Mouse (Mus musculus): ENCODE data around the gene Atxn7l3.

Atxn7l3 gene

GRCm38 (mm10) chr11:102295598-102296471 lies 596 bp downstream of the Atxn7l3 start:
- CTCF ChIA-PET: interaction anchor here (1.1 kb wide), 1 partner anchor 9 kb away, joined by 3 read pairs; no protein-coding TSS in a partner anchor

GRCm38 (mm10) chr11:102294887-102295597 lies 1.4 kb downstream of the Atxn7l3 start:
- CTCF ChIA-PET: interaction anchor here (0.5 to 1.1 kb wide), 2 partner anchors 8 to 1345 kb away, joined by 3 read pairs; no protein-coding TSS in a partner anchor

- CTCF ChIA-PET: interaction anchor here (0.5 kb wide), 1 partner anchor 1346 kb away, joined by 3 read pairs; no protein-coding TSS in a partner anchor
Measured at GRCm38 (mm10) chr11:102294416-102294815, 2.0 kb downstream of the Atxn7l3 start.

- CTCF ChIA-PET: no interaction called here
Measured at GRCm38 (mm10) chr11:102293971-102294370, 2.5 kb downstream of the Atxn7l3 start.

GRCm38 (mm10) chr11:102291051-102291535 lies 5.3 kb downstream of the Atxn7l3 start:
- CTCF ChIA-PET: no interaction called here

- CTCF ChIA-PET: interaction anchor here (0.5 kb wide), 1 partner anchor 30 kb away, joined by 6 read pairs; the partner anchor contains the start of gene Ubtf
Measured at GRCm38 (mm10) chr11:102290141-102290540, 6.3 kb downstream of the Atxn7l3 start.

- CTCF ChIA-PET: interaction anchor here (0.5 kb wide), 1 partner anchor 30 kb away, joined by 6 read pairs; the partner anchor contains the start of gene Ubtf
Measured at GRCm38 (mm10) chr11:102289511-102290100, 6.8 kb downstream of the Atxn7l3 start.

- CTCF ChIA-PET: no interaction called here
Measured at GRCm38 (mm10) chr11:102288913-102289312, 7.5 kb downstream of the Atxn7l3 start.

GRCm38 (mm10) chr11:102288027-102288804 lies 8.2 kb downstream of the Atxn7l3 start:
- CTCF ChIA-PET: no interaction called here

- CTCF ChIA-PET: interaction anchor here (1.0 kb wide), 1 partner anchor 8 kb away, joined by 3 read pairs; no protein-coding TSS in a partner anchor
Measured at GRCm38 (mm10) chr11:102287485-102287884, 8.9 kb downstream of the Atxn7l3 start.

- CTCF ChIA-PET: interaction anchor here (0.5 to 0.8 kb wide), 4 partner anchors 18 to 327 kb away, joined by 3 to 15 read pairs (median 4); no protein-coding TSS in a partner anchor
Measured at GRCm38 (mm10) chr11:102285095-102285834, 11.2 kb downstream of the Atxn7l3 start.

GRCm38 (mm10) chr11:102284501-102285094 lies 11.8 kb downstream of the Atxn7l3 start, which contains the start of gene Tmub2:
Tmub2 (plus strand) TSS chr11:102284931.
- CTCF ChIA-PET: interaction anchor here (0.7 kb wide), 1 partner anchor 327 kb away, joined by 3 read pairs; no protein-coding TSS in a partner anchor

- CTCF ChIA-PET: interaction anchor here (0.7 kb wide), 1 partner anchor 36 kb away, joined by 5 read pairs; no protein-coding TSS in a partner anchor
Measured at GRCm38 (mm10) chr11:102283922-102284321, 12.5 kb downstream of the Atxn7l3 start.

GRCm38 (mm10) chr11:102280267-102280666 lies 16.2 kb downstream of the Atxn7l3 start:
- CTCF ChIA-PET: interaction anchor here (0.6 kb wide), 3 partner anchors 25 to 730 kb away, joined by 3 to 12 read pairs (median 4); no protein-coding TSS in a partner anchor

GRCm38 (mm10) chr11:102279595-102279994 lies 16.8 kb downstream of the Atxn7l3 start:
- CTCF ChIA-PET: interaction anchor here (0.5 to 0.6 kb wide), 2 partner anchors 98 to 1656 kb away, joined by 6 to 12 read pairs; no protein-coding TSS in a partner anchor

- CTCF ChIA-PET: interaction anchor here (0.6 kb wide), 2 partner anchors 22 to 1084 kb away, joined by 3 to 5 read pairs; no protein-coding TSS in a partner anchor
Measured at GRCm38 (mm10) chr11:102277754-102278153, 18.7 kb downstream of the Atxn7l3 start.

GRCm38 (mm10) chr11:102276411-102276915 lies 20.0 kb downstream of the Atxn7l3 start:
- CTCF ChIA-PET: interaction anchor here (1.1 kb wide), 1 partner anchor 156 kb away, joined by 4 read pairs; no protein-coding TSS in a partner anchor

- CTCF ChIA-PET: no interaction called here
Measured at GRCm38 (mm10) chr11:102268520-102269244, 27.7 kb downstream of the Atxn7l3 start, which contains the start of gene Asb16. Asb16 (plus strand) TSS chr11:102268743.
